Mouse (Mus musculus) olfactory bulb, adult 2 months (tissue): ENCODE results near the gene BC028528. TPM values are rescaled to one million over a fixed set of nuclear protein-coding genes. Genes with fewer than 3 reads are reported as not detected.
A peak's percentile ranks its signal among the peaks of the same experiment; 100 is the strongest.

ENCODE experiments used
- H3K27ac ChIP-seq: fragments of 200-500 bp; 2 replicates; pipeline ENCODE4 v1.5.1; 2012; ENCODE audit warnings: low read depth, low read length; ENCODE audit not compliant: insufficient read depth
- H3K4me1 ChIP-seq: fragments of 200-500 bp; 2 replicates; pipeline ENCODE4 v1.6.1; 2012; ENCODE audit warnings: low read length; ENCODE audit not compliant: control insufficient read depth, insufficient read depth
- H3K4me3 ChIP-seq: fragments of 200-500 bp; 2 replicates; pipeline ENCODE4 v1.5.1; 2012; ENCODE audit warnings: mild to moderate bottlenecking, low read depth, low read length, moderate library complexity; ENCODE audit not compliant: insufficient read depth
- CTCF ChIP-seq: fragments of 200-500 bp; IDR thresholded peaks from 2 replicates; pipeline ENCODE4 v1.5.1; 2012; ENCODE audit warnings: low read depth, mild to moderate bottlenecking, low read length, moderate library complexity; ENCODE audit not compliant: insufficient read depth
- POLR2A ChIP-seq: fragments of 200-500 bp; IDR thresholded peaks from 2 replicates; pipeline ENCODE4 v1.6.1; 2012; ENCODE audit warnings: mild to moderate bottlenecking, low read depth, low read length, moderate library complexity; ENCODE audit not compliant: insufficient read depth
- WGBS: fragments of 180-500 bp; shearing (Covaris S2); methylation state at CpG from one replicate; pipeline ENCODE4 v1.1.7; 2018; 5-methylcytosine and 5-hydroxymethylcytosine counted together
- polyA plus RNA-seq: library from polyadenylated mRNA; stranded (reverse); fragments of >200 nt; gene quantifications from 2 replicates; pipeline ENCODE4 v1.2.4, GENCODE M21; 2012; ENCODE audit warnings: low replicate concordance; ENCODE audit not compliant: missing spikeins, insufficient read depth, insufficient read length

The BC028528 gene
- polyA plus RNA-seq, 1 experiment = not detected

DNA sequence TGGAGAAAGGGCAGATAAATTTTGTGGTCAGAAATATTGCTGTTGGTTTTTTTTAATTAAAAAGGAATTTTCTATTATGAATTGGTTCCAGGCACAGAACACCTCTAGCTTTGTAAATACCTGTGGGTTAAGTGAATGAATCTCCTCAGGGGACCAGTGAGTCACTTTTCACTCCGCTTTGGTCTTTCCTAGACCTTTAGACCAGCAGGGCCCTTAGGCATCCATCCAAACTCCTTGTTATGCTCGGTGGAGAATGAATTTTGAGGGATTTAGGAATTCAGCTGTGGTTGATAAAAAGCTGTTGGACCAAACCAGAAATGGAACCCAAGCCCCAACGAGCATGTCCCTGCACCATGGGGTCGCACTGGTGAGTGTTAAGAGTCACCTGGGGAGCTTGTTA is 15.8 kb upstream of the BC028528 start:
- H3K4me1 ChIP-seq = peaks cover 15% of the 10 kb centered on the region
- no peak for TF ChIP-seq CTCF
- TF ChIP-seq POLR2A = no peak
- no peak overlapping the region for H3K4me3 ChIP-seq
- no peak overlapping the region for H3K27ac ChIP-seq
- 43% methylated on average over 4 of the region's 4 CpGs for WGBS

DNA sequence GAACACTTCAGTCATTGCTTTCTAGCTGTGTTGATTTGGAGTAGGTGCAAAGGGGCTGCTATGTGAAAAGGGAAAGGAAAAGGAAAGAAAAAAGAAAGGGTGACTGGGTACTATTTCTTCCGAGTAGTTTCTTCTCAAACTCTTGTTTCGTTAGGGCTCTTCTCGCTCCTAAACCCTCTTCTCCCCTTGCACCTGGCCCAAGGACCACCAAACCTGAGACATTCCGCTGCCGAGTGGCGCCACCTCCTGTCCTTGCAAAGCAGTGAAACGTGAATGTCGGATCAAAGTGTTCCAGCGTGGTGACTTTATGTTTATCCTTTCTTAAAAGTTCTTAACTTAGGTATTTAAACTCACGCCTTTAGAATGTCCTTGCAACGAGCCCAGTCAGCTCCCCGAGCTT is 15.1 kb upstream of the BC028528 start:
- Histone ChIP-seq H3K4me3 (no peak overlapping the region), H3K27ac (no peak overlapping the region)
- WGBS = under 1% methylated on average over 12 of the region's 12 CpGs

DNA sequence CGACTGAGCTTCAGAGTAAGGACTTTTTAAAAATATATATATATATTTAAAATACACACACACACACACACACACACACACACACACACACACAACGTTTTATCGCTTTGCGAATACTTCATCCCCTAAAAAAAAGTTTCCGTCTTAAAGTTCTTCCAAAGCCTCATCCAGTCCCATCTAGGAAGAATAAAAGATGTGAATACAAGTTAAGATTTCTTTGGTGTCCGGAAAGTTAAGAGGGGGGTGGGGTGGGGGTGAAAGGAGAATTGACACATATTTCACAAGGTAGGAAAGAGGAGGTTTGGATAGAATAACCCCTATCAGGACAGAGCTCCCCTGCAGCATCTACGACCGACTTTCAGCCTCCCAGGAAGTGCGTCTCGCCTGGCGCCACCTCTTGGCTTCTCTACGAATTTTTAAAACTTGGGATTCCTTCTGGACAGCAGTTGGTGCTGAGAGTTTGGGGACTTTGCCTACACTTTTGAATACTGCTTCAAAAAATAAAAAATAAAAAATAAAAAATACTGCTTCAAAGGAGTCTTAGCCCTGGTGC is 14.2 kb upstream of the BC028528 start:
- TF ChIP-seq POLR2A = no peak
- peak; percentile 33; the same call in 1 of the 2 replicates for TF ChIP-seq CTCF
- H3K4me3 ChIP-seq = no peak overlapping the region
- WGBS = under 1% methylated on average over 12 of the region's 12 CpGs
- H3K4me1 ChIP-seq = peaks cover 15% of the 10 kb centered on the region
- H3K27ac ChIP-seq = no peak overlapping the region

More for the DNA sequence above, 15.1 kb upstream of the BC028528 start:
- peaks cover 15% of the 10 kb centered on the region for H3K4me1 ChIP-seq
- no peak for TF ChIP-seq POLR2A
- peak; percentile 74 for TF ChIP-seq CTCF

DNA sequence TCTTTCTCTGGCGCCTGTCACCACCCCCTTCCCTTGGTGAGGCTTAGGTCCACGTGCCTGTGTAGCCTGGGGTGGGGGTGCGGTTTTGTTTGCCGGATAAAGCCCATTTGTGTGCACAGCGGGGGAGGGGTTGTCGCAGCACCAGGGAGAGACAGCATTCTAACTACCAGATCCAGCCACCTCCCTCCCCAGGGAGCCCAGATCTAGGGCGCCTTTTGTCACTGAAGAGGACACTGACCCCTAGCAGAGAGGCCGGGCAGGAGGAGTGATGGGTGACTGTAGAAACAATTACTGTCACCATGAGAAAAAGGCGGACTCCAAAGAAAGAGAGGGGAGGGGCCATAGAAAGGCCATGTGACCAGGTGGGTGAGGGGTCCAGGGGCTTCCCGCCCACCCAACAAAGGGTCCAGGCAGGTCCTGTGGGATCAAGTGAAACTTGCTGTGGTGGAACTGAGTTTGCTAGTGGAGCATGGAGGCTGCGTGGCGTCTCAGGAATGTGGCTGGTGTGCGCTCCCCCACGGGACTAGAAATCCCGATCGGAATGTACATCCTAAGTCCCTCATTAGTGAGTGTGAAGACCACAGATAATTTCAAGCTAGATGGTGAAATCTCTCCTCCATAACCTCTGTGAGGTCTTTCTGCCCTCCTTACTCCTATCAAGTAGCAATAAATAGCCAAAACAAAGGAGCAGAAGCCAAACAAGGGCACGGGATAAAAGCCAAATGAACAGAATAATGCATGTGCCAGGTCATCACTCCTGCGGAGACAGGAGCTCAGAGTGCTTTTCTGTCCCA is 13.5 kb upstream of the BC028528 start:
- Histone ChIP-seq H3K4me3 (no peak overlapping the region), H3K27ac (no peak overlapping the region), H3K4me1 (peaks cover 13% of the 10 kb centered on the region)
- WGBS = 1% methylated on average over 18 of the region's 18 CpGs
- TF ChIP-seq CTCF (no peak), POLR2A (no peak)

DNA sequence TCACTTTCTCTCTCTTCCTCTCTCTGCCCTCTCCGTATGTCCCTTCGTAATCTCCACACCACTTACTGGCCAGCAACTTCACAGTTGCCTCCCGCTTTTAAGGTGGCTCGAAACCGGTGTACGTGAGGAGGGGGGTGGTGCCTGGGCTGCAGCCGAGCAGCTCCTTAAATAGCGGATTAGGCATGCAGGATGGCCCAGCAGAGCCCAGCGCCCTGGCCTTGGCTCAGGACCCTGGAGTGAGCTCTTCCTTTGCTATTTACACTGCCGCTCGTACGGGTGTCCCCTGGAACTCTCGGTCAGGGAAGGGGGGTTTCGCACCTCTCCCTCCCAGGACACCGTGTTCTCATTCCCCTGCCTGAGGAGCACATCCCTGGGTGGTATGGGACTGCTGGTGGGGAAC is 12.8 kb upstream of the BC028528 start, which contains the start of gene Car14:
TSS of gene Car14 (minus strand) at position 124 of the 400 bp plus-strand sequence.
- Histone ChIP-seq H3K27ac (no peak within 1 kb of the TSS), H3K4me1 (peaks cover 11% of the 10 kb centered on the region), H3K4me3 (peak within 1 kb of the TSS; percentile 8; the same call in 1 of the 2 replicates)
- no peak for TF ChIP-seq POLR2A
- TF ChIP-seq CTCF = no peak
- WGBS = 4% methylated on average over 15 of the region's 15 CpGs

GRCm38 (mm10) chr3:95903753-95904502 is 12.1 kb upstream of the BC028528 start:
- TF ChIP-seq POLR2A (no peak), CTCF (no peak)
- Histone ChIP-seq H3K4me1 (peaks cover 11% of the 10 kb centered on the region), H3K4me3 (peak overlapping the region; percentile 3; the same call in 1 of the 2 replicates), H3K27ac (no peak overlapping the region)
- WGBS = 14% methylated on average over 15 of the region's 15 CpGs

- TF ChIP-seq POLR2A (no peak), CTCF (no peak)
- Histone ChIP-seq H3K4me1 (peaks cover 11% of the 10 kb centered on the region), H3K4me3 (no peak overlapping the region), H3K27ac (no peak overlapping the region)
- 39% methylated on average over 6 of the region's 6 CpGs for WGBS
These were observed 10.8 kb upstream of the BC028528 start for GRCm38 (mm10) chr3:95902643-95903042.

- peaks cover 11% of the 10 kb centered on the region for H3K4me1 ChIP-seq
- TF ChIP-seq POLR2A = no peak
- TF ChIP-seq CTCF = no peak
- no peak overlapping the region for H3K27ac ChIP-seq
- no peak overlapping the region for H3K4me3 ChIP-seq
These were observed 10.5 kb upstream of the BC028528 start for GRCm38 (mm10) chr3:95902373-95902625.
